In the genomic region with DNA sequence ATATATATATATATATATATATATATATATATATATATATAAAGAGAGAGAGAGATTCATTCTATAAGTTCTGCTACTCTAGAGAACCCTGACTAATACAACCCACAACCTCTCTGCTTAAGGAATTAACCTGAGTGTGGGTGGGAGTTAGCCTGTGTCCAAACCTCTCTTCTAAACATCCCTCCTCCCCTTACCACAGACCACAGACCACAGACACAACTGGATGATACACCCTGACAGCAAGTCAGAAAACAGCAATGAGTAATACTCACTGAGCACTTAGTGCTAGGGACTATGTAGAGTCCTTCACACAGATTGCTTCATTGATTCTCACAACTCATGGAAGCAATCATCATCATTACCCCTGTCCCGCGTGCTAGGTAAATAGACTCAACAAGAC, we compare ENCODE assay signal across 24 mouse cellular contexts.
DNase-seq lines count a peak whose midpoint lies in the region; ATAC-seq lines count a peak whose summit lies in the region.
"Had no signal": no experiment of that assay in that cellular context is flagged by ENCODE, and none has a peak within 500 bp of the region (broad histone marks: within the 10 kb centered on the region; RNA-seq: fewer than 3 reads in every experiment).

No protein-coding gene starts in this region.

- DNase-seq in midbrain, embryonic 11.5 days (ENCODE audit: low spot score, missing footprints) = peak; percentile 21
- no peak for DNase-seq in midbrain, embryonic 14.5 days
- peak; percentile 10 for DNase-seq in Muller cell, postnatal 12 days (ENCODE audit: inconsistent ontology term)
- DNase-seq in right cerebral cortex, postnatal 25 days = no peak
- DNase-seq in gastrocnemius, postnatal 10 days = no peak
- DNase-seq: adrenal gland, adult 8-10 months; adrenal gland, postnatal 36 days; cerebellum, adult 11 months; cerebellum, adult 8-10 months; cerebellum, postnatal 14 days; gastrocnemius, adult 2 months; gastrocnemius, postnatal 36 days; heart, adult 18-20 months; heart, postnatal 14 days had no signal

- no peak overlapping the region for H3K27ac ChIP-seq in midbrain, embryonic 11.5 days (ENCODE audit: low read depth, low read length)
- no peak overlapping the region for H3K27ac ChIP-seq in midbrain, embryonic 14.5 days (replicated peaks; ENCODE audit: low read depth, low read length)
- H3K27ac ChIP-seq: embryonic facial prominence, embryonic 15.5 days; forebrain, embryonic 10.5 days; gastrocnemius, adult 2 months; heart, embryonic 15.5 days; hindbrain, embryonic 15.5 days had no signal

- 91% methylated on average over 2 of the region's 2 CpGs for WGBS in midbrain, embryonic 11.5 days
- 96% methylated on average over 2 of the region's 2 CpGs for WGBS in midbrain, embryonic 14.5 days

- no peaks in the 10 kb centered on the region for H3K27me3 ChIP-seq in midbrain, embryonic 11.5 days (ENCODE audit: control insufficient read depth, insufficient read depth, low read length)
- no peaks in the 10 kb centered on the region for H3K27me3 ChIP-seq in midbrain, embryonic 14.5 days (ENCODE audit: control insufficient read depth, insufficient read depth, low read length)
- H3K27me3 ChIP-seq: embryonic facial prominence, embryonic 15.5 days; heart, embryonic 15.5 days; hindbrain, embryonic 15.5 days had no signal

- H3K4me2 ChIP-seq in midbrain, embryonic 11.5 days = no peak overlapping the region
- no peak overlapping the region for H3K4me2 ChIP-seq in midbrain, embryonic 14.5 days (ENCODE audit: low read length)
- H3K4me2 ChIP-seq: embryonic facial prominence, embryonic 15.5 days; heart, embryonic 11.5 days; heart, embryonic 15.5 days; hindbrain, embryonic 15.5 days had no signal

- H3K36me3 ChIP-seq in midbrain, embryonic 11.5 days (ENCODE audit: control insufficient read depth, insufficient read depth, low read length) = no peaks in the 10 kb centered on the region
- no peaks in the 10 kb centered on the region for H3K36me3 ChIP-seq in midbrain, embryonic 14.5 days (ENCODE audit: control insufficient read depth, insufficient read depth, low read length)
- H3K36me3 ChIP-seq: embryonic facial prominence, embryonic 15.5 days; forebrain, embryonic 10.5 days; heart, embryonic 15.5 days; hindbrain, embryonic 15.5 days had no signal

- H3K9ac ChIP-seq in midbrain, embryonic 11.5 days (ENCODE audit: low read length) = no peak overlapping the region
- no peak overlapping the region for H3K9ac ChIP-seq in midbrain, embryonic 14.5 days (replicated peaks; ENCODE audit: low read length)
- H3K9ac ChIP-seq: embryonic facial prominence, embryonic 15.5 days; heart, embryonic 15.5 days; hindbrain, embryonic 15.5 days had no signal

- H3K9me3 ChIP-seq in midbrain, embryonic 11.5 days (ENCODE audit: control insufficient read depth, low read length) = no peaks in the 10 kb centered on the region
- H3K9me3 ChIP-seq in midbrain, embryonic 14.5 days (ENCODE audit: control insufficient read depth, low read length) = no peaks in the 10 kb centered on the region
- H3K9me3 ChIP-seq: embryonic facial prominence, embryonic 15.5 days; forebrain, embryonic 10.5 days; heart, embryonic 15.5 days; hindbrain, embryonic 15.5 days had no signal

- no peaks in the 10 kb centered on the region for H3K4me1 ChIP-seq in midbrain, embryonic 11.5 days (ENCODE audit: control insufficient read depth, insufficient read depth, low read length)
- no peaks in the 10 kb centered on the region for H3K4me1 ChIP-seq in midbrain, embryonic 14.5 days (ENCODE audit: control insufficient read depth, insufficient read depth, low read length)
- H3K4me1 ChIP-seq: embryonic facial prominence, embryonic 15.5 days; forebrain, embryonic 10.5 days; heart, embryonic 15.5 days; hindbrain, embryonic 15.5 days had no signal

- H3K4me3 ChIP-seq in midbrain, embryonic 11.5 days (ENCODE audit: low read depth, low read length) = no peak overlapping the region
- no peak overlapping the region for H3K4me3 ChIP-seq in midbrain, embryonic 14.5 days (replicated peaks; ENCODE audit: low read depth, low read length)
- H3K4me3 ChIP-seq: embryonic facial prominence, embryonic 15.5 days; erythroblast, embryonic 14.5 days; forebrain, embryonic 10.5 days; gastrocnemius, adult 2 months; heart, embryonic 15.5 days; hindbrain, embryonic 15.5 days had no signal

- no peak for ATAC-seq in midbrain, embryonic 11.5 days (ENCODE audit: low FRiP score)
- ATAC-seq in midbrain, embryonic 14.5 days (ENCODE audit: low FRiP score, low TSS enrichment) = no peak
- ATAC-seq in hematopoietic stem cell, adult 5-6 weeks (replicated peaks in 1 of 2; ENCODE audit: insufficient read depth in 1 of 2, low FRiP score in 2 of 2, low TSS enrichment in 1 of 2, low read depth in 1 of 2, poor library complexity in 2 of 2, severe bottlenecking in 2 of 2) = peak; percentile 53 to 59; a peak in 3 of 4 replicates
- ATAC-seq in inflammation-experienced regulatory T-cells, adult 6 months = no peak
- ATAC-seq: forebrain, embryonic 14.5 days; intestine, postnatal 0 days had no signal

Comparison
In these comparisons a context has a peak if more than half of its experiments do, and no peak if none do; other contexts are left out.
1. DNase-seq: peak in midbrain, embryonic 11.5 days (single experiment) and Muller cell, postnatal 12 days (single experiment); none in midbrain, embryonic 14.5 days (single experiment), right cerebral cortex, postnatal 25 days (single experiment) and gastrocnemius, postnatal 10 days (single experiment).
2. ATAC-seq: peak in hematopoietic stem cell, adult 5-6 weeks (2 of 2); none in midbrain, embryonic 11.5 days (single experiment), midbrain, embryonic 14.5 days (single experiment) and inflammation-experienced regulatory T-cells, adult 6 months (single experiment).